Mouse (Mus musculus) spleen, adult 2 months (tissue): ENCODE results near the gene Hip1r.

Experiments used
- CTCF ChIP-seq: fragments of 200-500 bp; IDR thresholded peaks from 2 replicates; pipeline ENCODE4 v1.5.1; 2011; ENCODE audit warnings: mild to moderate bottlenecking, inconsistent platforms; ENCODE audit not compliant: insufficient read depth, insufficient read length, insufficient replicate concordance; ENCODE audit errors: extremely low read depth
- POLR2A ChIP-seq: fragments of 200-500 bp; IDR thresholded peaks from 2 replicates; pipeline ENCODE4 v1.6.1; 2011; ENCODE audit warnings: low read depth, low read length, inconsistent platforms

GRCm38 (mm10) chr5:123930508-123930989, 42.9 kb upstream of the Hip1r start, which contains the start of gene Ccdc62:
- TF ChIP-seq CTCF: no peak
- peak; percentile 96 for TF ChIP-seq POLR2A
